Mouse (Mus musculus): ENCODE measurements around the gene Myo7a.

The Myo7a gene

DNA sequence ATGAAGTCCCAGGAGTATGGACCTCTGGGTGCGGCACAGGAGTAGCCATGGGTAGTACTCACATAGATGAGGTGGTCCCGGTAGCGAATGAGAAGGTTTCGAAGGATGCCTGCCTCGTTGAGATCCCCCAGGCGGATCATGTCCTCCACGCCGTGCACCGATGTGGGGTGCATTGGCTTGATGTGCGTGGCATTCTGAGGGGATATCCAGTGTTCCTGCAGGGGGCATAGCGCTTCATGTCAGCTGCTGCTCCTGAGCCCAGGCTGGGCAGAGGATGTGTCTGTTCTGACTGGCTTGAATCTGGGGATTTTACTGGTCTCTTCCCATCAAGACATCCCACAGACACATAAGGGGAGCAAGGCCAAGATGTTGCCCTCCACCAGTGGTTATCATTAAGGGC lies 16.8 kb downstream of the Myo7a start:
- no peak for DNase-seq

DNA sequence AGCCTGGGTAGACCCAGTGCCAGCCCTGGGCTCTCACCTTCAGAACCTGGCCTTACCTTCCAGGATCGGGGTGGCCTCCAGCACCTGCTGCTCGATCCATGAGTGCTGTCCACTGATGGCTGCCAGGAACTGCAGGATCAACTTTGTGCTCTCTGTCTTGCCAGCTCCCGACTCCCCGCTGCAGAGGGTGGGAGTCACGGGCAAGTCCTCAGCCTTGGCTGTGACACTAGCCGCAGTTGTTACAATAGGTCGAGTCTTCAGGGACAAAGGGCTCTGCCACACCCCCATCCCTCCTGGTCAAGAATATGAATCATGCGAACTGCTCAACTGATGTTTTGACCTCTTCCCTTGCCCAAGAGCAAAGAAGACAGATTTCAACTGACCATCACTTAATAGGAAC lies 21.8 kb downstream of the Myo7a start:
- no peak for DNase-seq

DNA sequence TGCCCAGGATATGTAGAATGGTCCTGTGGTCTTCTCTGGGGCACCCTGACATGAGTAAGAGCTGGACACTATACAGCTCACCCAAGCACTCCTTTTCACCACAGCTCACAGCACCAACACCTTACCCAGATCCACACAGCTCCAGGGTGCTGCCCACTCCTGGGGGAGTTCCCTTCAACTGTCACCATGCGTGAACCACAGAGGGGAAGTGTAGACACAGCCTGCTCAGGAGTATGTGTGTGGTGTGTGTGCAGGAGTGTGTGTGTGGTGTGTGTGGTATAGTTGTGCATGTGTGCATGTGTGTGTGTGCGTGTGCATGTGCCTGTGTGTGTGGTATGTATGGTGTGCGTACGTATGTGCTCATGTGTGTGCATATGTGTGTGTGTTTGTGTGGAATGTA lies 23.5 kb downstream of the Myo7a start:
- DNase-seq, result no peak

DNA sequence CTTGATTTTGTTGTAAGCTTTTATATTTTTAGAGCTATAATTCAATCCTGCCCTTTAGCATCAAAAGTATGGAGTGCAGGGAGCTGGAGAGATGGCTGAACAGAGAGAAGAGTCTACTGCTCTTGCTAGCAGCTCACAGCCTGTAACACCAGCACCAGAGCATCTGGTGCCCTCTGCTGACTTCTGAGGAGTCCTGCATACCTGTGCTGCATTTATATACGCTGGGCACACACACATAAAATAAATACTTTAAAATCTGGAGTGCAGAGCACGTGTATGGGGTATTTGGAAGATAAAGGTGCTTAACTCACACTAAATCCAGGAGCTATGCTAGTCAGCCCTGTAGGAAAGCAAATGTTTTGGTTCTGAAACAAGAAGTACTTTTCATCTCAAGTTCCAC lies 33.0 kb downstream of the Myo7a start:
- DNase-seq, result no peak

DNA sequence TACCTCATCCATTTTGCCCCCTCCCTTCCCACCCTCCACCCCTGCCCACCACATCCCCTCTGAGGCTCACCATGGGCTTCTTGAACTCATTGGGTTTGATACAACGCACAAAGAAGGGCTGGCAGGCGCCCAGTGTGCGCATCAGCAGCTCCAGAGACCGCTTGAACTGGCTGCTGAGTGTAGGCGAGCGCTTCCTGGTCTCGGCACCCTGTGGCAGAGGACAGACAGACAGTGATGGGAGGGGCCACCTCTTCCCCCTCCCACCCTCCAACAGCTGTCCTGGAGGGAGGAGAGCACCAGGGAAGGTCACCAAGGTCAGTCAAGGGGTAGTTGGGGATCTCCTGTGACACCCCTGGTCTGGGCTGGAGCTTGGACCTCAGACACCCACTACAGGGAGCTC lies 34.0 kb downstream of the Myo7a start:
- no peak for DNase-seq

DNA sequence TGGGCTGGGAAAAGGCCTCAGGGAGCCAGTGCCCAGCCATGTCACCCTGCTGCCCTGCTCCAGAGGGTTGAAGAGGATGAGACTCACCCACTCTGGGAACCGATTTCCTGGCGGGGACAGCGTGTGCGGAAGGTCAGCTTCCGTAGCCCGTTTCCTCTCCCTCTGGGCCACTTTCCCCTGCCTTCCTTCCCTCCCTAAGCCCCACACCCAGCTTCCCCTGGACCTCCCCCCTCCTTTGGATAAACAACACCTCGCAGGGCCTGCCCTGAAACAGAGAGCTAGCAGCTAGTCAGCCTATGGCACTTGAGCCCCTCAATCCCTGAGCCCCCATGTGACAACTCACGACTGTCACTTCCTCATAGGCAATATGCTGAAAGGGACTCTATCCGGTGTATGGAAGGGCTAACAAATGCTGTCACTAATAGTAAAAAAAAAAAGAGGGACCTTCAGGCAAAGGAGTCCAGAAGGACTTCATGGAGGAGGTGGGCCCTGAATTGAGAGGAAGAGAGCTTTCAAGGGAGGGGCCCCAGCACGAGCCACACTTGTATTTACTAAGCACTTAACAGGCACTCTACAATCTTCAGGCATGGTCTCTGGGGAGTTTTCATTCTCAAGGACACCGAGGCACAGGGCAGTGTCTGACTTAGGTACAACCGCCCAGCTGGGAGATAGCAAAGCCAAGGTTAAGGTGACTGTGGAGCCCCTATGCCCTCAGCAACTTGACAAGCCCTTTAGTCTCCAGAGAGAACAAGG lies 34.6 kb downstream of the Myo7a start:
- DNase-seq, result no peak

DNA sequence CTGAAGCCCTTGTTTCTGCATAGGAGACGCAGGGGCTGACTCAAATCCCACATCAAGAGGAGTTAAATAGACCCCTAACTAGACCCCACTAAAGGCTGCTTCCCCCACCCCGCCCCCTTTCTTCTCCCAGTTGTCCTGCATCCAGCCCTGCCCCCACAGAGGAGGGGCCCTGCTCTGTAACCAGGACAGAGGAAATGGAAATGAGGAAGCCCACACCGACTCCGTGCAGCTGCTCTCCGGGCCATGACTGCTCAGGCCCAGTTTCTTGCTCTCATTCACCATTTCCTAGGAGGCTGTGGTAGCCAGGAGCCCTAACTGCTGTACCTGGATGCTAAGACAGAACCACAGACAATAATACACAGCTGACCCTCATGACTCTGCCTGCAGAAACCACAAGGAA lies 36.9 kb downstream of the Myo7a start:
- DNase-seq, result no peak

DNA sequence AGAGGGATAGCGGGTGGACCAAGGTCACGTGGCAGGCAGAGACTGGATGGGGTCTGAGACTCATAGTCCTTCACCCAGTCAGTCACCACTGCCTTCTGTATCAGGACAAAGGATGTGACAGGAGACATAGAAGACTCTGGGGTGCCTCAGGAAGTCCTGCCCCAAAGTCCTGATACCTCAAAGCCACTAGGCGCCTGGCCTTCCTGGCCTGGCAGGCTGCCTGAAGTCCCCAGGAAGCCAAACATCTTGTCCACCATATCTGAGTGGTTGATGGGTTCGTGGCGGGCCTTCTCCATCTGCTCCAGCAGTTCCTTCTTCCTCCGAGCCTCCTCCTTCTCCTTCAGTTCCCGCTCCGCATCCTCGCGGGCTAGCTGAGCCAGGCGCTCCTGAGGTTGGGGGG lies 41.9 kb downstream of the Myo7a start:
- DNase-seq, result no peak

DNA sequence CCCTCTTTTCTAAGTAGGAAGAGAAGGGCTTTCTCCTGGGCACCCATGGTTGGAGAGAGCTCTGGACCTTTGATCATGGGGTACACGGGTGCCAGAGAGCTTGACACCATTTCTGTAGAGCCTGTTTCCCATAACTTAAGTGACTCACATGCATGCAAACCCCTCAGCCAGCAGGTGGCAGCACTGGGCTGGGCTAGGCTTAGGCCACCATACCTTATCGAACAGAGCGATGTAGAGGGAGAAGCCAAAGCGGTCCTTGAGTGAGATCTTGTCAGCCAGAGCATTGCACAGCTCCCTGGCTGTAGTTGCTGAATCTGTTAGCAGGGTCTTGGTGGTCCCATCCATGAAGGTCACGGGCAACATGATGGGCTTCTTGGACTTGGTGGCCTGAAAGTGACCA lies 47.7 kb downstream of the Myo7a start:
- peak; percentile 84 to 92 for DNase-seq

DNA sequence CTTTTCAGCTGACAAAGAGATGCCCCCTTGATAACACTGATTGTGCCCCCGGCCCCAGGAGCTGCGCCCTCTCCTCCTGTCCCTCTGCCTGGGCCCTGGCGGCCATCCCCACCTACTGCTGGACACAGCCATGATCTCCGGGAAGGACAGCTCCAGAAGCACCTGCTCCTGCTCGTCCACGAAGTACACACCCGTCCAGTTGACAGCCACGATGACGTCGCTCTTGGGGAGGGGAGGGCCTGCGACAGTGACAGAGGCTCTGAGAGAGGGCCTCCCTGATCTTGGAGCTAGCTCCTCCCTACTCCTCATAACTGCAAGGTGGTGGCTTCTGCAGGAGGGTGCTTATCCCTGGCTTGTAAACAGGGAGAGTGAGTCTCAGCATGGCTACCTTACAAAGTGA lies 53.1 kb downstream of the Myo7a start:
- DNase-seq, result no peak

DNA sequence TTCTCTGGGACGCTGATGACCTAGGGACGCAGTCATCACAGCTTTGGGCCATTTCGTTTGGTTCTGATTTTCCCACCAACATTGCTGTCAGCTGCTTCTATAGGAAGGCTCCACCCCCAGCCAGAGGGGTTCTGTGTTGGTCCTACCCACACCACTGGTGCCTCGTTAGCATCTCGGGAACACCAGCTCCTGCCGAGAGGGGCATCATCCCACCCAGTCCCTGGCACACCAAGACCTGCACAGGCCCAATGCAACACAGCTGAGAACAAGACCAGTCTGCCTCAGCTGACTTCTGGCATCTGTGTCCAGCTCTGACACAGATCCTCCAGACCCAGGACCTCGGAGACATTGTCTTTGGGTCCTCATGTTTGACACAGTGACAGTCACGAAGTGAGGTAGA lies 64.4 kb downstream of the Myo7a start:
- DNase-seq, result no peak

DNA sequence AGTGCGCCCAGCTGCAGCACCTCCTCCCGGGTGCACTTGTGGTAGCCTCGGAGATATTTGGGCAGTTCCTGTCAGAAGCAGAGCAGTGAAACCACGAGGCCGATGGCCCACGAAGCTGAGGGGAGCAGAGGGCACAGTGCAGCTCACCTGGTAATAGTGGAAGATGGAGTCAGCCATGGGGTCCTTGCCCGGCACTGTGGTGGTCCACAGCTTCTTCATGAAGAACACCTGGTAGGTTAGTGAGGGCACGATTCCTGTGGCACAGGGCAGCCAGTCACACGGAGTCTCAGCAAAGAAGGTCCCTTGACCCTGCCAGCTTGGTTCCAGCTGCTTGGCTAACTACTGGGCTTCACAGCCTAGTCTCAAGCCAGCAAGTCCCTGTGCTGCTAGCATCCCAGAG lies 64.9 kb downstream of the Myo7a start:
- DNase-seq, result no peak

DNA sequence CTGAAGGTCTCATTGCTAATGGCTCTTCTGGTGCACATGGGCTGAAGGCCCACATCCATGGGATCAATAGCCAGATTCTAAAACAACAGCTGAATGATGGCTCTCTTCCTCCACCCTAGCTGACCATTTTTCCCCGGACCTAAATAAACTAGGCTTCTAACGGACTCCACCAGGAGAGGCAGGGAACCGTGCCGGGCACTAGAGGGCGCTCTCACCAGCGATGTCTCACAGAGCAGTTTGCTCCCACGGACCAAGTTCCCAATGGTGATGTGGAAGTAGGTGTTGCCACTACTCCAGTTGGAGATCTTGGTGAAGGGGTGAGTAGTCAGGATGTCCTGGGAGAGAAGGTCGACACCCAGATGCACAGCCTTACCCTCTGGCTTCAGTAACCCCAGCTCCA lies 67.3 kb downstream of the Myo7a start:
- peak; percentile 47 to 69 for DNase-seq

DNA sequence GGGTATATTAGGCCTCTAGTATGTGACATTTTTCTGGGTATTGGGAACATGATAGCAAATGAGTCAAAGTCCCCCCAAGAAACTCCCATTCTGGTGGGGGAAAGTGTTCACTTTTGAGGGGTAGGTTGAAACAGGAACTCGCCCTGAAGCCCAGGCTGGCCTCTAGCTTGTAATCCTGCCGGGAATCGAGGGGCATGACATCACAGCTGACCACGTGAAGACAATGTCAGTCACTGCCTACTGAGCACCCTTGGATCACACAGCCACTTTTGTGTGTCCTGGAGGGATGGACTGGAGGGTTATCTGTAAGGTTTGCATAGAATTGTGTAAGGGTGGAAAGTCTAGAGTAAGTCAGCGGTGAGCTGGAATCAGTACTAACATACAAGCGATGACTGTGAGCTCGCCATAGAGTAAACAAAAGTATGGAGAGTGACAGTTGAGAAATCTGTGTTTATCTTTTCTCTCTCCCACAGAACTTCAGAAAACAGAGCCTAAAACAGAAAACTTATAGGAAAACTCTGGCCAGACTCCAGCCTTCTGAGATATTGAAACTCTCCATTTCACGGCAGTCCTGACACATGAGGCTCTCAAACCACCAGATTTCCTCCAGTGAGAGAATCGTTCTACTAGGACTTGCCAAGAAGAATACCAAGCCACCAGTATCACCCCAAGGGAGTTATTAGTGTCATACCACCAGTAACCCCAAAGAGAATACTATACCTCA lies 71.1 kb downstream of the Myo7a start:
- DNase-seq, result no peak

DNA sequence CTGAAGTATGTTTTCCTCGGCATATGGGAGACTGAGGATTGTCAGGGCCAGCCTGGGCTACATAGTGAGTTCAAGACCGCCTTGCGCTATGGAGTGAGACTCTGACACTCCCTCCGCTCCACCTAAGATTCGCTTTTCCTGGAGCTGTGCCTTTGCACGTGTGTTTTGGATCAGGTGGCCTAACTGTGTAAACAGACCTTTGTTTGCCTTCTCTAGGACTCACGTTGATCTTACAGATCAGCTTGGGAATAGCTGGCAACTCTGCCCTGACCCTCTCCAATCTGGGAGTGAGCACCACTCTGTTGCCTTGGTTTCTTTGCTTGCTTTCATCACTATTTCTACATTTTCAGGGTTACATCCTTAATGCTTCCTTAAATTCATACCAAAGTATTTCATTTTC lies 116.7 kb downstream of the Myo7a start:
- DNase-seq, result no peak

All from cerebellum, postnatal 25 days (tissue).